Mouse (Mus musculus) MEL (cell line): ENCODE data around the gene Vamp8. TPM values are rescaled to one million over a fixed set of nuclear protein-coding genes. Genes with fewer than 3 reads are reported as not detected.
A peak's percentile ranks its signal among the peaks of the same experiment; 100 is the strongest.

Source experiments
- DNase-seq: peaks from one replicate; pipeline ENCODE4 v3.0.0; 2011; ENCODE audit warnings: low read depth, low spot score
- H3K27ac ChIP-seq: 2 replicates; pipeline ENCODE4 v1.5.1; 2012; ENCODE audit warnings: low read depth, mild to moderate bottlenecking, control low read depth, low read length, moderate library complexity; ENCODE audit not compliant: control insufficient read depth
- H3K27me3 ChIP-seq, 2 experiments: fragments of 150-350 bp in 1 of 2; sonication (generic) in 1 of 2; 2 replicates each; pipeline ENCODE4 v1.6.1; 2012; ENCODE audit warnings: low read length in 2 of 2, mild to moderate bottlenecking in 2 of 2, improper control_type of control experiment in 1 of 2, moderate library complexity in 1 of 2; ENCODE audit not compliant: insufficient read depth in 2 of 2, control insufficient read depth in 1 of 2
- H3K36me3 ChIP-seq, 2 experiments: 2 replicates each; pipeline ENCODE4 v1.6.1; 2012 to 2014; ENCODE audit warnings: low read length in 2 of 2, improper control_type of control experiment in 1 of 2, inconsistent platforms in 1 of 2, mild to moderate bottlenecking in 1 of 2; ENCODE audit not compliant: insufficient read depth in 2 of 2, control insufficient read depth in 1 of 2
- H3K4me1 ChIP-seq, 2 experiments: fragments of 150-350 bp in 1 of 2; sonication (generic) in 1 of 2; 2 replicates each; pipeline ENCODE4 v1.6.1; 2012; ENCODE audit warnings: low read length in 2 of 2, improper control_type of control experiment in 1 of 2, mild to moderate bottlenecking in 1 of 2; ENCODE audit not compliant: insufficient read depth in 2 of 2, control insufficient read depth in 1 of 2
- H3K4me3 ChIP-seq, 2 experiments: fragments of 150-350 bp in 1 of 2; sonication (generic) in 1 of 2; 2 replicates each; pipeline ENCODE4 v1.5.1; 2012; ENCODE audit warnings: low read depth in 2 of 2, low read length in 2 of 2, mild to moderate bottlenecking in 2 of 2, moderate library complexity in 2 of 2, control low read depth in 1 of 2, improper control_type of control experiment in 1 of 2; ENCODE audit not compliant: control insufficient read depth in 1 of 2, insufficient read depth in 1 of 2
- H3K79me2 ChIP-seq: 2 replicates; pipeline ENCODE4 v1.6.1; 2012; ENCODE audit warnings: mild to moderate bottlenecking, low read length, moderate library complexity; ENCODE audit not compliant: control insufficient read depth, poor library complexity, insufficient read depth
- H3K9ac ChIP-seq: 2 replicates; pipeline ENCODE4 v1.6.1; 2012; ENCODE audit warnings: low read depth, mild to moderate bottlenecking, control low read depth, low read length, moderate library complexity; ENCODE audit not compliant: control insufficient read depth, poor library complexity, severe bottlenecking
- H3K9me3 ChIP-seq: fragments of 150-350 bp; sonication (generic); replicated peaks from 2 replicates; pipeline ENCODE4 v1.6.1; 2012; ENCODE audit warnings: mild to moderate bottlenecking, low read length, improper control_type of control experiment, moderate library complexity; ENCODE audit not compliant: insufficient read depth
- CTCF ChIP-seq, 3 experiments: IDR thresholded peaks in 2 of 3; conservative IDR thresholded peaks in 1 of 3; 2 replicates each; pipeline ENCODE4 v1.5.1; 2011 to 2012; ENCODE audit warnings: low read length in 3 of 3, low read depth in 2 of 3, mild to moderate bottlenecking in 2 of 3, improper control_type of control experiment in 1 of 3, inconsistent platforms in 1 of 3, mixed read lengths in 1 of 3, moderate library complexity in 1 of 3; ENCODE audit not compliant: control insufficient read depth in 1 of 3, insufficient read depth in 1 of 3, poor library complexity in 1 of 3, severe bottlenecking in 1 of 3
- MAZ ChIP-seq: IDR thresholded peaks from 2 replicates; pipeline ENCODE4 v1.6.1; 2012; ENCODE audit warnings: low read depth, mild to moderate bottlenecking, inconsistent platforms, low read length, improper control_type of control experiment
- POLR2A ChIP-seq, 2 experiments: IDR thresholded peaks; 2 replicates each; pipeline ENCODE4 v1.6.1; 2011 to 2012; ENCODE audit warnings: low read length in 2 of 2, mild to moderate bottlenecking in 2 of 2, control low read depth in 1 of 2, improper control_type of control experiment in 1 of 2, low read depth in 1 of 2, moderate library complexity in 1 of 2; ENCODE audit not compliant: control insufficient read depth in 1 of 2, insufficient read depth in 1 of 2, poor library complexity in 1 of 2
- POLR2AphosphoS2 ChIP-seq: IDR thresholded peaks from 2 replicates; pipeline ENCODE4 v1.6.1; 2011; ENCODE audit warnings: low read length, improper control_type of control experiment
- POLR2AphosphoS5 ChIP-seq: IDR thresholded peaks from 2 replicates; pipeline ENCODE4 v1.6.1; 2012; ENCODE audit warnings: low read depth, borderline replicate concordance, mild to moderate bottlenecking, inconsistent platforms, low read length, moderate library complexity, mixed read lengths
- TAL1 ChIP-seq: IDR thresholded peaks from 2 replicates; pipeline ENCODE4 v1.6.1; 2012; ENCODE audit warnings: mild to moderate bottlenecking, inconsistent platforms, low read length, moderate library complexity, mixed read lengths
- TBP ChIP-seq: IDR thresholded peaks from 2 replicates; pipeline ENCODE4 v1.8.0; 2011; ENCODE audit warnings: low read depth, low read length, improper control_type of control experiment
- UBTF ChIP-seq: IDR thresholded peaks from 2 replicates; pipeline ENCODE4 v1.6.1; 2012; ENCODE audit warnings: low read depth, mild to moderate bottlenecking, inconsistent platforms, low read length, improper control_type of control experiment, moderate library complexity, borderline replicate concordance; ENCODE audit not compliant: insufficient read depth
- ZMIZ1 ChIP-seq: IDR thresholded peaks from 2 replicates; pipeline ENCODE4 v1.6.1; 2012; ENCODE audit warnings: low read depth, mild to moderate bottlenecking, inconsistent platforms, low read length, improper control_type of control experiment, moderate library complexity
- polyA plus RNA-seq, 2 experiments: library from polyadenylated mRNA; stranded (reverse) in 1 of 2; unstranded in 1 of 2; fragments of >175 nt in 1 of 2; fragments of >200 nt in 1 of 2; gene quantifications; 2 replicates each; pipeline versions ENCODE4 v1.2.1 to v1.2.4; 2012; ENCODE audit warnings: low replicate concordance in 2 of 2, low read depth in 1 of 2; ENCODE audit not compliant: insufficient read length in 2 of 2, insufficient read depth in 1 of 2, missing spikeins in 1 of 2
- total RNA-seq: library from RNA; depleted of rRNA; stranded (reverse); fragments of 300-350 nt; gene quantifications from 2 replicates; pipeline ENCODE4 v1.2.3, GENCODE M21; 2012; rRNA removed

Gene Vamp8
- total RNA-seq (130 and 164 TPM in 2 replicates), polyA plus RNA-seq (100 to 1,000 TPM in 1 of 2 experiments, not detected in 1; 179 TPM)

DNA sequence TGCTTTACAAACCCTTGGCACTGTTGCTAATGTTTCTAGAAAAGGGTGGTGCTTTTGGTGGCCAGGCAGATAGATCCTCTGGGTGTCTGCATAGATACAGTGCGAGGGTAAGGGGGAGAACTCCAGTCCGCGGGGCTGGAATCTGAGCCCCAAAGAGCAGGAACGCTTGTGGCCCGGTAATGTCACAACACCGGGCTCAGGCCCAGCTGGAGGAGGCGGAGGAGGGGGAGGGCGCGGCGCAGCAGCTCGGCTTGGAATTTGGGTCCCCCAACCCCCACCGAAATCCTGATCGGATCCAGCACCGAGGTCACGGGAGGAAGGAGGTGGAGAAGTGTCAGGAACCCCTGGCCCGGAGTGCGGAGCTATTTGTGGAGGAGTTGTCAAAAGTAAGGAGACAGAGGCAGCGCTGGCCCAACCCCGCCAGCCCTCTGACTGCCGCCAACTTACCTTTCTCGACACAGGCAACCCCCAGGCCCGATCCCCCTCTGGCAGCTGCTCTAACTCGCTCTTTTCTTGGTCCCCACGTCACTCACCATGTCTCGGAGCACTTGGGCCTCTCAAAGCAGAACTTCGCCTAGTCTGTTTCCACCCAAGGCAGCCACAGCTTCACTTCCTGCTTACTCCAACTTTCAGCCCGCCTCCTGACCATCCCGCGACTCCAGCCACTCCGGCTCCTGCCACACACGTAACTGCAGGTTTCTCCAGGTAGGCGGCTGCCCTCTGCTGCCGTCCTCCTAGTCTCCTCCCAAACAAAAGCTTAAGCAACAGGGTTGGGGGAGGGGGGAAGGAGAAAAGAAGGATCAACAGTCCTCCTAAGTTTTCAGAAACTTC, at the start of gene Vamp8:
Gene Vamp8 (minus strand): TSS at position 763 of the 831 bp plus-strand sequence.
- Histone ChIP-seq H3K9ac (peak within 1 kb of the TSS; percentile 96), H3K27ac (peak within 1 kb of the TSS; percentile 99), H3K36me3 (peaks cover 2 to 48% of the 10 kb centered on the region in 2 experiments; a peak in 3 of 4 replicates), H3K79me2 (peaks cover 60% of the 10 kb centered on the region), H3K4me1 (peaks cover 0 to 48% of the 10 kb centered on the region in 2 experiments; a peak in 3 of 4 replicates), H3K4me3 (peak within 1 kb of the TSS; percentile 71 to 77)
- peak; percentile 83 for DNase-seq
- TF ChIP-seq POLR2A (IDR thresholded peaks at IDR 0.05; ENCODE audit: control insufficient read depth in 1 of 2, insufficient read depth in 1 of 2, low read depth in 1 of 2, low read length in 2 of 2, poor library complexity in 1 of 2) (peak; percentile 72 to 73; a peak in 3 of 4 replicates), POLR2AphosphoS2 (no peak), UBTF (0 out of 2 replicates have a peak, but pooled peaks have one; percentile 54), POLR2AphosphoS5 (peak; percentile 8; the same call in 1 of the 2 replicates), ZMIZ1 (no peak), MAZ (no peak)
- TF ChIP-seq, all 39 proteins: peak for 3
- Histone ChIP-seq H3K27me3 (no peaks in the 10 kb centered on the region), H3K9me3 (no peaks in the 10 kb centered on the region)

GRCm38 (mm10) chr6:72439355-72440185, 49.1 kb upstream of the Vamp8 start, which contains the start of gene Mat2a:
Gene Mat2a, minus strand, starts transcription at chr6:72439558.
- no peaks in the 10 kb centered on the region for H3K27me3 ChIP-seq
- TF ChIP-seq POLR2A (IDR thresholded peaks at IDR 0.05; ENCODE audit: control insufficient read depth in 1 of 2, insufficient read depth in 1 of 2, low read depth in 1 of 2, low read length in 2 of 2, poor library complexity in 1 of 2) (peak; percentile 97 to 98), TBP (peak; percentile 95), POLR2AphosphoS5 (peak; percentile 91; the same call in 1 of the 2 replicates), TAL1 (no peak), CTCF (IDR thresholded peaks at IDR 0.05 in 2 of 3, conservative IDR thresholded peaks at IDR 0.05 in 1 of 3; ENCODE audit: control insufficient read depth in 1 of 3, insufficient read depth in 1 of 3, low read depth in 2 of 3, low read length in 3 of 3, poor library complexity in 1 of 3, severe bottlenecking in 1 of 3) (peak in 1 of 3 experiments; percentile 72; a peak in 3 of 6 replicates)
- TF ChIP-seq, all 39 proteins: peak for 4
- H3K79me2 ChIP-seq, result peaks cover 43% of the 10 kb centered on the region
- peaks cover 30 to 34% of the 10 kb centered on the region in 2 experiments for H3K36me3 ChIP-seq
- peak within 1 kb of the TSS; percentile 88 to 89 for H3K4me3 ChIP-seq
- H3K9me3 ChIP-seq, result no peaks in the 10 kb centered on the region
- H3K9ac ChIP-seq, result peak within 1 kb of the TSS; percentile 95
- DNase-seq, result peak; percentile 96
- peak within 1 kb of the TSS; percentile 90 for H3K27ac ChIP-seq
- H3K4me1 ChIP-seq, result peaks cover 5 to 11% of the 10 kb centered on the region in 2 experiments
